Mouse (Mus musculus): ENCODE data around the gene Clic3. TPM values are rescaled to one million over a fixed set of nuclear protein-coding genes. Genes with fewer than 3 reads are reported as not detected.
A peak's percentile ranks its signal among the peaks of the same experiment; 100 is the strongest.

The Clic3 gene
- polyA plus RNA-seq, 1 experiment, result 17.3 TPM

GRCm38 (mm10) chr2:25423626-25424025, 33.0 kb upstream of the Clic3 start:
- WGBS, result 79% methylated on average over 1 of the region's 1 CpGs
- peaks cover 29% of the 10 kb centered on the region for H3K4me1 ChIP-seq (replicated peaks; ENCODE audit: control insufficient read depth, insufficient read depth, low read length)

GRCm38 (mm10) chr2:25425481-25425880, 31.2 kb upstream of the Clic3 start:
- Histone ChIP-seq H3K27ac (ENCODE audit: control insufficient read depth, insufficient read depth, low read length) (no peak overlapping the region), H3K27me3 (ENCODE audit: control insufficient read depth, insufficient read depth, low read length) (no peaks in the 10 kb centered on the region), H3K36me3 (ENCODE audit: control insufficient read depth, insufficient read depth, low read length) (no peaks in the 10 kb centered on the region), H3K4me1 (replicated peaks; ENCODE audit: control insufficient read depth, insufficient read depth, low read length) (peaks cover 39% of the 10 kb centered on the region), H3K4me3 (ENCODE audit: control insufficient read depth, insufficient read depth, low read length) (no peak overlapping the region)
- 63% methylated on average over 27 of the region's 27 CpGs for WGBS
- no peak for DNase-seq
- no peak for TF ChIP-seq CTCF (IDR thresholded peaks at IDR 0.05; ENCODE audit: borderline replicate concordance, control insufficient read depth, extremely low read depth, insufficient read depth, low read length, poor library complexity)
- no peak for TF ChIP-seq POLR2A (IDR thresholded peaks at IDR 0.05; ENCODE audit: control insufficient read depth, extremely low read depth, insufficient read depth, low read length, poor library complexity)

More at GRCm38 (mm10) chr2:25423626-25424025, 33.0 kb upstream of the Clic3 start:
- no peak overlapping the region for H3K4me3 ChIP-seq (ENCODE audit: control insufficient read depth, insufficient read depth, low read length)
- DNase-seq, result no peak
- H3K27me3 ChIP-seq (ENCODE audit: control insufficient read depth, insufficient read depth, low read length), result no peaks in the 10 kb centered on the region
- H3K36me3 ChIP-seq (ENCODE audit: control insufficient read depth, insufficient read depth, low read length), result no peaks in the 10 kb centered on the region
- no peak overlapping the region for H3K27ac ChIP-seq (ENCODE audit: control insufficient read depth, insufficient read depth, low read length)
- no peak for TF ChIP-seq CTCF (IDR thresholded peaks at IDR 0.05; ENCODE audit: borderline replicate concordance, control insufficient read depth, extremely low read depth, insufficient read depth, low read length, poor library complexity)
- no peak for TF ChIP-seq POLR2A (IDR thresholded peaks at IDR 0.05; ENCODE audit: control insufficient read depth, extremely low read depth, insufficient read depth, low read length, poor library complexity)

GRCm38 (mm10) chr2:25426721-25427191, 29.9 kb upstream of the Clic3 start:
- Histone ChIP-seq H3K36me3 (ENCODE audit: control insufficient read depth, insufficient read depth, low read length) (no peaks in the 10 kb centered on the region), H3K27me3 (ENCODE audit: control insufficient read depth, insufficient read depth, low read length) (no peaks in the 10 kb centered on the region), H3K4me3 (ENCODE audit: control insufficient read depth, insufficient read depth, low read length) (no peak overlapping the region), H3K27ac (ENCODE audit: control insufficient read depth, insufficient read depth, low read length) (no peak overlapping the region), H3K4me1 (replicated peaks; ENCODE audit: control insufficient read depth, insufficient read depth, low read length) (peaks cover 39% of the 10 kb centered on the region)
- TF ChIP-seq CTCF (IDR thresholded peaks at IDR 0.05; ENCODE audit: borderline replicate concordance, control insufficient read depth, extremely low read depth, insufficient read depth, low read length, poor library complexity) (peak; percentile 61; the same call in 1 of the 2 replicates), POLR2A (IDR thresholded peaks at IDR 0.05; ENCODE audit: control insufficient read depth, extremely low read depth, insufficient read depth, low read length, poor library complexity) (no peak)
- 4% methylated on average over 5 of the region's 5 CpGs for WGBS
- peak; percentile 60 for DNase-seq

GRCm38 (mm10) chr2:25427256-25427655, 29.4 kb upstream of the Clic3 start:
- DNase-seq, result no peak
- H3K4me1 ChIP-seq (replicated peaks; ENCODE audit: control insufficient read depth, insufficient read depth, low read length), result peaks cover 36% of the 10 kb centered on the region
- H3K36me3 ChIP-seq (ENCODE audit: control insufficient read depth, insufficient read depth, low read length), result no peaks in the 10 kb centered on the region
- H3K27ac ChIP-seq (ENCODE audit: control insufficient read depth, insufficient read depth, low read length), result no peak overlapping the region
- WGBS, result 89% methylated on average over 5 of the region's 5 CpGs
- TF ChIP-seq POLR2A (IDR thresholded peaks at IDR 0.05; ENCODE audit: control insufficient read depth, extremely low read depth, insufficient read depth, low read length, poor library complexity) (no peak), CTCF (IDR thresholded peaks at IDR 0.05; ENCODE audit: borderline replicate concordance, control insufficient read depth, extremely low read depth, insufficient read depth, low read length, poor library complexity) (no peak)
- H3K4me3 ChIP-seq (ENCODE audit: control insufficient read depth, insufficient read depth, low read length), result no peak overlapping the region
- no peaks in the 10 kb centered on the region for H3K27me3 ChIP-seq (ENCODE audit: control insufficient read depth, insufficient read depth, low read length)

GRCm38 (mm10) chr2:25428442-25429236, 28.0 kb upstream of the Clic3 start, which contains the start of gene Abca2:
Gene Abca2 (plus strand): TSS chr2:25428703.
- TF ChIP-seq POLR2A (IDR thresholded peaks at IDR 0.05; ENCODE audit: control insufficient read depth, extremely low read depth, insufficient read depth, low read length, poor library complexity) (peak; percentile 57; the same call in 1 of the 2 replicates), CTCF (IDR thresholded peaks at IDR 0.05; ENCODE audit: borderline replicate concordance, control insufficient read depth, extremely low read depth, insufficient read depth, low read length, poor library complexity) (peak; percentile 99)
- under 1% methylated on average over 89 of the region's 89 CpGs for WGBS
- Histone ChIP-seq H3K4me1 (replicated peaks; ENCODE audit: control insufficient read depth, insufficient read depth, low read length) (peaks cover 24% of the 10 kb centered on the region), H3K4me3 (ENCODE audit: control insufficient read depth, insufficient read depth, low read length) (peak within 1 kb of the TSS; percentile 66), H3K36me3 (ENCODE audit: control insufficient read depth, insufficient read depth, low read length) (no peaks in the 10 kb centered on the region), H3K27ac (ENCODE audit: control insufficient read depth, insufficient read depth, low read length) (no peak within 1 kb of the TSS), H3K27me3 (ENCODE audit: control insufficient read depth, insufficient read depth, low read length) (no peaks in the 10 kb centered on the region)
- peak; percentile 95 for DNase-seq

GRCm38 (mm10) chr2:25429435-25430180, 27.0 kb upstream of the Clic3 start:
- no peaks in the 10 kb centered on the region for H3K27me3 ChIP-seq (ENCODE audit: control insufficient read depth, insufficient read depth, low read length)
- TF ChIP-seq CTCF (IDR thresholded peaks at IDR 0.05; ENCODE audit: borderline replicate concordance, control insufficient read depth, extremely low read depth, insufficient read depth, low read length, poor library complexity) (no peak), POLR2A (IDR thresholded peaks at IDR 0.05; ENCODE audit: control insufficient read depth, extremely low read depth, insufficient read depth, low read length, poor library complexity) (no peak)
- peaks cover 24% of the 10 kb centered on the region for H3K4me1 ChIP-seq (replicated peaks; ENCODE audit: control insufficient read depth, insufficient read depth, low read length)
- 60% methylated on average over 5 of the region's 5 CpGs for WGBS
- no peak overlapping the region for H3K27ac ChIP-seq (ENCODE audit: control insufficient read depth, insufficient read depth, low read length)
- H3K4me3 ChIP-seq (ENCODE audit: control insufficient read depth, insufficient read depth, low read length), result peak overlapping the region; percentile 66
- H3K36me3 ChIP-seq (ENCODE audit: control insufficient read depth, insufficient read depth, low read length), result no peaks in the 10 kb centered on the region
- no peak for DNase-seq

Data from thymus, adult 2 months (tissue).